Mouse (Mus musculus) left cerebral cortex, postnatal 10 days (tissue): ENCODE measurements at regions not wholly inside any gene's neighbourhood (a gene's known extent, or its start where the extent isn't known, plus 50 kb on each side); places are given as distances from the start of the nearest gene placed in this dataset.
"Not testable (repeated sequence)": the region's sequence is repeated elsewhere in the genome, so short reads cannot be mapped to it uniquely, and the experiment has no call there.

Experiments used
- DNase-seq, 2 experiments: peaks; one replicate each; pipeline ENCODE4 v3.0.0; 2021 to 2022; ENCODE audit warnings: low spot score in 2 of 2, mixed read lengths in 1 of 2; ENCODE audit errors: extremely low spot score in 1 of 2
- intact Hi-C: fragments of 180-260 bp; cut with DNase I; formaldehyde crosslinking; loops from one replicate; pipeline ENCODE4 v1.15.1; 2025

- intact Hi-C loops: no loop called here
- no peak for DNase-seq
Observed at GRCm38 (mm10) chr12:65413034-65413700, 187.8 kb downstream of the Wdr20rt start.

- intact Hi-C loops: no loop called here
- DNase-seq: peak in 1 of 2 experiments; percentile 58
Observed at GRCm38 (mm10) chr12:65414393-65414792, 189.1 kb downstream of the Wdr20rt start.

GRCm38 (mm10) chr12:65416909-65417308, 191.6 kb downstream of the Wdr20rt start:
- intact Hi-C loops: no loop called here
- DNase-seq: no peak

GRCm38 (mm10) chr12:65420127-65420526, 194.8 kb downstream of the Wdr20rt start:
- DNase-seq: no peak
- intact Hi-C loops: no loop called here

- intact Hi-C loops: no loop called here
- DNase-seq: no peak
Observed at GRCm38 (mm10) chr12:65424506-65424905, 199.2 kb downstream of the Wdr20rt start.

GRCm38 (mm10) chr12:65425440-65425839, 200.1 kb downstream of the Wdr20rt start:
- DNase-seq: no peak
- intact Hi-C loops: no loop called here

- no peak for DNase-seq
- intact Hi-C loops: no loop called here
Observed at GRCm38 (mm10) chr12:65426884-65427283, 201.6 kb downstream of the Wdr20rt start.

GRCm38 (mm10) chr12:65428214-65428981, 203.1 kb downstream of the Wdr20rt start:
- intact Hi-C loops: no loop called here
- DNase-seq: no peak

- intact Hi-C loops: no loop called here
Observed at GRCm38 (mm10) chr12:65450845-65451244, 225.5 kb downstream of the Wdr20rt start.

GRCm38 (mm10) chr12:65455683-65456082, 230.4 kb downstream of the Wdr20rt start:
- intact Hi-C loops: no loop called here
- no peak for DNase-seq

More at GRCm38 (mm10) chr12:65450845-65451244, 225.5 kb downstream of the Wdr20rt start:
- DNase-seq: no peak

GRCm38 (mm10) chr12:65456956-65457355, 231.6 kb downstream of the Wdr20rt start:
- intact Hi-C loops: no loop called here
- no peak for DNase-seq

- no peak for DNase-seq
- intact Hi-C loops: no loop called here
Observed at GRCm38 (mm10) chr12:65464246-65464645, 238.9 kb downstream of the Wdr20rt start.

- DNase-seq, intact Hi-C loops: not testable (repeated sequence)
Observed at GRCm38 (mm10) chr12:65478674-65479073, 253.4 kb downstream of the Wdr20rt start.

- DNase-seq: no peak
- intact Hi-C loops: no loop called here
Observed at GRCm38 (mm10) chr12:65480829-65481228, 255.5 kb downstream of the Wdr20rt start.

- no peak for DNase-seq
- intact Hi-C loops: no loop called here
Observed at GRCm38 (mm10) chr12:65491092-65491491, 265.8 kb downstream of the Wdr20rt start.

GRCm38 (mm10) chr12:65494388-65495030, 269.2 kb downstream of the Wdr20rt start:
- intact Hi-C loops: no loop called here
- DNase-seq: no peak

GRCm38 (mm10) chr12:65496613-65497012, 271.3 kb downstream of the Wdr20rt start:
- DNase-seq: no peak
- intact Hi-C loops: no loop called here

GRCm38 (mm10) chr12:65497602-65498001, 272.3 kb downstream of the Wdr20rt start:
- intact Hi-C loops: no loop called here

GRCm38 (mm10) chr12:65501459-65501858, 276.1 kb downstream of the Wdr20rt start:
- DNase-seq: no peak
- intact Hi-C loops: no loop called here

More at GRCm38 (mm10) chr12:65497602-65498001, 272.3 kb downstream of the Wdr20rt start:
- no peak for DNase-seq

- intact Hi-C loops: no loop called here
- DNase-seq: no peak
Observed at GRCm38 (mm10) chr12:65502045-65502444, 276.7 kb downstream of the Wdr20rt start.
